Mouse (Mus musculus): ENCODE measurements around the gene Rnf11. TPM values are rescaled to one million over a fixed set of nuclear protein-coding genes. Genes with fewer than 3 reads are reported as not detected.

The Rnf11 gene
- total and polyA plus RNA-seq, 3 experiments, result 8.6 to 8.7 TPM; not detected in 1

GRCm38 (mm10) chr4:109437913-109438878, 46.3 kb downstream of the Rnf11 start:
- Histone ChIP-seq H3K36me3 (ENCODE audit: control insufficient read depth in 1 of 2, insufficient read depth in 2 of 2, low read length in 2 of 2) (peaks cover 0 to 31% of the 10 kb centered on the region in 2 experiments; a peak in 2 of 4 replicates), H3K27me3 (ENCODE audit: control insufficient read depth in 1 of 2, insufficient read depth in 2 of 2, low read length in 2 of 2) (no peaks in the 10 kb centered on the region), H3K4me3 (ENCODE audit: control insufficient read depth in 1 of 2, insufficient read depth in 1 of 2, low read depth in 2 of 2, low read length in 2 of 2) (no peak overlapping the region), H3K9ac (ENCODE audit: control insufficient read depth, low read depth, low read length, poor library complexity, severe bottlenecking) (no peak overlapping the region), H3K27ac (ENCODE audit: control insufficient read depth, low read depth, low read length) (no peak overlapping the region), H3K79me2 (ENCODE audit: control insufficient read depth, insufficient read depth, low read length, poor library complexity) (no peaks in the 10 kb centered on the region), H3K4me1 (ENCODE audit: control insufficient read depth in 1 of 2, insufficient read depth in 2 of 2, low read length in 2 of 2) (peaks cover 18 to 44% of the 10 kb centered on the region in 2 experiments), H3K9me3 (replicated peaks; ENCODE audit: insufficient read depth, low read length) (no peaks in the 10 kb centered on the region)
- no peak for TF ChIP-seq MAX (IDR thresholded peaks at IDR 0.05; ENCODE audit: low read length)
- peak; percentile 89 for TF ChIP-seq SMC3 (IDR thresholded peaks at IDR 0.05; ENCODE audit: low read depth, low read length)
- TF ChIP-seq BHLHE40 (IDR thresholded peaks at IDR 0.05; ENCODE audit: borderline replicate concordance, low read depth, low read length), result 0 out of 2 replicates have a peak, but pooled peaks have one; percentile 21
- TF ChIP-seq NRF1 (IDR thresholded peaks at IDR 0.05; ENCODE audit: insufficient read depth, low read depth, low read length, poor library complexity, severe bottlenecking), result no peak
- no peak for TF ChIP-seq MYC (IDR thresholded peaks at IDR 0.05; ENCODE audit: low read depth, low read length)
- TF ChIP-seq RAD21 (IDR thresholded peaks at IDR 0.05; ENCODE audit: low read depth, low read length), result peak; percentile 81
- TF ChIP-seq POLR2A (IDR thresholded peaks at IDR 0.05; ENCODE audit: control insufficient read depth in 1 of 2, insufficient read depth in 1 of 2, low read depth in 1 of 2, low read length in 2 of 2, poor library complexity in 1 of 2), result no peak
- no peak for TF ChIP-seq HCFC1 (IDR thresholded peaks at IDR 0.05; ENCODE audit: low read depth, low read length)
- peak; percentile 72 for TF ChIP-seq ZC3H11A (IDR thresholded peaks at IDR 0.05; ENCODE audit: low read depth, low read length)
- TF ChIP-seq ELF1 (IDR thresholded peaks at IDR 0.05; ENCODE audit: low read depth, low read length), result no peak
- TF ChIP-seq JUND (IDR thresholded peaks at IDR 0.05; ENCODE audit: low read depth, low read length), result no peak
- TF ChIP-seq USF1 (IDR thresholded peaks at IDR 0.05; ENCODE audit: low read depth, low read length), result no peak
- TF ChIP-seq TAL1 (IDR thresholded peaks at IDR 0.05; ENCODE audit: low read length), result no peak
- no peak for TF ChIP-seq GABPA (IDR thresholded peaks at IDR 0.05; ENCODE audit: low read depth, low read length)
- no peak for TF ChIP-seq TBP (IDR thresholded peaks at IDR 0.05; ENCODE audit: low read depth, low read length)
- no peak for TF ChIP-seq ZKSCAN1 (IDR thresholded peaks at IDR 0.05; ENCODE audit: low read depth, low read length)
- no peak for TF ChIP-seq MAFK (IDR thresholded peaks at IDR 0.05; ENCODE audit: borderline replicate concordance, low read depth, low read length)
- TF ChIP-seq POLR2AphosphoS5 (IDR thresholded peaks at IDR 0.05; ENCODE audit: borderline replicate concordance, low read depth, low read length), result no peak
- TF ChIP-seq KAT2A (conservative IDR thresholded peaks at IDR 0.05; ENCODE audit: low read depth, low read length), result no peak
- TF ChIP-seq TCF12 (IDR thresholded peaks at IDR 0.05; ENCODE audit: low read depth, low read length), result no peak
- no peak for TF ChIP-seq MEF2A (IDR thresholded peaks at IDR 0.05; ENCODE audit: extremely low read depth, insufficient replicate concordance, low read depth, low read length, poor library complexity, severe bottlenecking)
- TF ChIP-seq USF2 (IDR thresholded peaks at IDR 0.05; ENCODE audit: borderline replicate concordance in 1 of 2, insufficient read depth in 1 of 2, low read depth in 1 of 2, low read length in 2 of 2), result no peak
- TF ChIP-seq POLR2AphosphoS2 (IDR thresholded peaks at IDR 0.05; ENCODE audit: low read length), result no peak
- no peak for TF ChIP-seq CHD2 (IDR thresholded peaks at IDR 0.05; ENCODE audit: low read length)
- no peak for TF ChIP-seq MAZ (IDR thresholded peaks at IDR 0.05; ENCODE audit: low read depth, low read length)
- no peak for TF ChIP-seq RCOR1 (IDR thresholded peaks at IDR 0.05; ENCODE audit: low read depth, low read length)
- TF ChIP-seq EP300 (IDR thresholded peaks at IDR 0.05; ENCODE audit: low read depth in 1 of 2, low read length in 2 of 2), result no peak
- TF ChIP-seq GATA1 (IDR thresholded peaks at IDR 0.05; ENCODE audit: low read depth, low read length), result no peak
- TF ChIP-seq CTCF (IDR thresholded peaks at IDR 0.05 in 2 of 3, conservative IDR thresholded peaks at IDR 0.05 in 1 of 3; ENCODE audit: control insufficient read depth in 1 of 3, insufficient read depth in 1 of 3, low read depth in 2 of 3, low read length in 3 of 3, poor library complexity in 1 of 3, severe bottlenecking in 1 of 3), result peak; percentile 88 to 95 (median 93)
- peak; percentile 63; the same call in 1 of the 2 replicates for TF ChIP-seq SIN3A (IDR thresholded peaks at IDR 0.05; ENCODE audit: low read length)
- TF ChIP-seq MYB (IDR thresholded peaks at IDR 0.05; ENCODE audit: low read depth, low read length), result no peak
- no peak for TF ChIP-seq UBTF (IDR thresholded peaks at IDR 0.05; ENCODE audit: borderline replicate concordance, insufficient read depth, low read depth, low read length)
- no peak for TF ChIP-seq MXI1 (IDR thresholded peaks at IDR 0.05; ENCODE audit: low read depth, low read length)
- DNase-seq (ENCODE audit: low read depth, low spot score), result peak; percentile 85
